In genomic region chr5:141388451-141388850, GRCm38 (mm10) we compare ENCODE assay signal across 13 mouse cellular contexts.
"Had no signal": no experiment of that assay in that cellular context is flagged by ENCODE, and none has a peak within 500 bp of the region (broad histone marks: within the 10 kb centered on the region; RNA-seq: fewer than 3 reads in every experiment).

No protein-coding gene starts in this region.

- H3K27me3 ChIP-seq: limb, embryonic 13.5 days; neural tube, embryonic 15.5 days had no signal

- H3K9ac ChIP-seq: limb, embryonic 13.5 days; liver, embryonic 14.5 days; neural tube, embryonic 15.5 days had no signal

- H3K9me3 ChIP-seq: limb, embryonic 13.5 days; neural tube, embryonic 15.5 days had no signal

- H3K4me2 ChIP-seq: limb, embryonic 13.5 days; neural tube, embryonic 15.5 days had no signal

- DNase-seq: kidney, postnatal 10 days; kidney, postnatal 4 days; left cerebral cortex, postnatal 4 days; lung, adult 18-20 months; right cerebral cortex, postnatal 4 days; spleen, adult 18-20 months; thymus, adult 18-20 months; thymus, postnatal 14 days had no signal

- H3K27ac ChIP-seq: layer of hippocampus, adult 2 months; limb, embryonic 13.5 days; liver, embryonic 14.5 days; neural tube, embryonic 15.5 days had no signal

- H3K4me1 ChIP-seq: limb, embryonic 13.5 days; neural tube, embryonic 15.5 days had no signal

- H3K4me3 ChIP-seq: layer of hippocampus, adult 2 months; limb, embryonic 13.5 days; myocyte; neural tube, embryonic 15.5 days had no signal

- H3K36me3 ChIP-seq: limb, embryonic 13.5 days; neural tube, embryonic 15.5 days had no signal
